Mouse (Mus musculus): Measurements from ENCODE around the gene Ythdc1.
"Not testable (repeated sequence)": the region's sequence is repeated elsewhere in the genome, so short reads cannot be mapped to it uniquely, and the experiment has no call there.

Ythdc1 gene

DNA sequence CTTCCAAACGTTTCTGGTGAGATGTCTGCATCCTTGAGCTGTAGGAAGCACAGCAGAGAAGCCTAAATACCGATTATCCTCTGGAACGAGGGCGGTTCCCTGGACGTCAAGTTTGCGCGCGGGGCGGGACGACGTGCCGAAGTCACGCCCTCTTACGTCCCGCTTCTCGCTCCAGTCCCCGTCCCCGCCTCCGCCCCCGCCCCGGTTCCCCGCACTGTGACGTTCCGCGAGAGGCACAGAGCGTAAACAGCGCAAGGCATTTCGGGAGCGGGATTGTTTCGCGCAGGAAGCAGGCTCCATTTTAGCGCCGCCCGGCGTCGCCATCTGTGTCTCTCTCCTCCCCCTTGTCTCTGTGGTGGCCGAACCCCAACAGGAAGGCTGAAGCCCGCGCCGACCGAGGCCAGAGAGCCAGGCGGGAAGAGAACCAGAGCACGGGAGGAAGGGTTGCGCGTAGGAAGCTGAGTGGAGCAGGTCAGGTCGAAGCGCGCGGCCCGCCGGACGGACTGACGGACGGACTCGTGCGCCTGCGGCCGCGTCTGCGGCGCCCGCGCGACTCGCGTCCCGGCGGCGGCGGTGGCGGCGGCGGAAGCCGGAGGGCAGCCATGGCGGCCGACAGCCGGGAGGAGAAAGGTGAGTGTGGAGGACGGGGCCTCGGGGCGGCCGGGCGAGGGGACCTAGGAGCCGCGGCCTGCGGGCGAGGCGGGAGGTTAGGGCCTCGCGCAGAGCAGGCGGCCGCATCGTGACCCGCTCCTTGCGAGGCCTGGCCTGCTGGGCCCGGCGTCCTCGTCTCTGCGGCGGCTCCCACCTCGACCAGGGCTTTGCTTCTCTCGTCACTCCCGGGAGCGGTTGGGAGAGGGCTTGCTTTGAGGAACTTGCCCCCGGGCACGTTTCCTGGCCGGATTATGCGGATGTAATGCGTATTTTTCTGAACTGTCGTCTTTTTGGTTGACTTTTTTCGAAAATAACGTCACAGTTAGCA is at the start of gene Ythdc1:
Gene Ythdc1 (plus strand): TSS at position 260 of the 979 bp plus-strand sequence.
- DNase-seq, result peak; percentile 94

GRCm38 (mm10) chr5:86769015-86769658 is 34.9 kb upstream of the Ythdc1 start:
- DNase-seq, result no peak

- DNase-seq, result no peak
Observed at GRCm38 (mm10) chr5:86771010-86771409, 33.0 kb upstream of the Ythdc1 start.

GRCm38 (mm10) chr5:86776941-86777340 is 27.1 kb upstream of the Ythdc1 start:
- no peak for DNase-seq

- no peak for DNase-seq
Observed at GRCm38 (mm10) chr5:86778471-86778870, 25.6 kb upstream of the Ythdc1 start.

- no peak for DNase-seq
Observed at GRCm38 (mm10) chr5:86783059-86783458, 21.0 kb upstream of the Ythdc1 start.

- DNase-seq, result no peak
Observed at GRCm38 (mm10) chr5:86784205-86784604, 19.8 kb upstream of the Ythdc1 start.

DNA sequence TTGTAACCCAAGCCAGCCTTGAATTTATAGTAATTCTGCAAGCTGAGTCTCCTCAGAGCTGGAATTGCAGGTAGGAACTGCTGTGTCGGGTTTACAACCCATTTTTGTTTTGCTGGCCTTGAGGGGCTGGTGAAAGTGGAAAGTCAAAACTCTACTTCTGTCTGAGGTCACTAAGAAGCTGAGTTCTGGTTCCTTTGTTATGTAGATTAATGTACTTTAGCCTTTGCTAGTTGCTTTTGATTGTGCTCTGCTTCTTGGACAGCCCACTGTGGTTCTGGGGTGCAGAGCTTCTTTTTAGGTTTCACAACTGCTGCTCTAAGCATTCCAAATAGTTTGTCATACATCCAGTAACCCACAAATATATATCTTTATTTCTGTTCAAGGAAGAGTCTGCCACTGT is 17.2 kb upstream of the Ythdc1 start:
- no peak for DNase-seq

- DNase-seq, result no peak
Observed at GRCm38 (mm10) chr5:86789954-86790353, 14.1 kb upstream of the Ythdc1 start.

GRCm38 (mm10) chr5:86792249-86792648 is 11.8 kb upstream of the Ythdc1 start:
- no peak for DNase-seq

DNA sequence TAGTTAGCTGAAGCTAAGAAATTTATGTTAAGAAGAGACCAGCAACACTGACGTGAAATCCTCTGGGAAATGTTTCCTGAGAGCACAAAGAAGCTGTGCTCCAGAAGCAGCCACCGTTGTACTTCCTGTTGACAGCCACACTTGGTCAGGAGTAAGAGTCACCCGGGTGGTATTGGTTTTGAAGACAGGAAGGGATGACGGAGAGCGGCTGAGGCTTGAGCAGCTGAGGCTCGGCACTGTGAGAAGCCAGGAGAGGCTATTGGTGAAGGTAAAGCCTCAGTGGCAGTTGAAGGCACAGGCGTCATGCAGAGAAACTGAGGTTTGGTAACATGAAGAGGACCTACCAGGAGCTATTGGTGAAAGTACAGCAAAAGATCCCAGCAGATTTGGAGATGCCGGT is 11.2 kb upstream of the Ythdc1 start:
- no peak for DNase-seq

DNA sequence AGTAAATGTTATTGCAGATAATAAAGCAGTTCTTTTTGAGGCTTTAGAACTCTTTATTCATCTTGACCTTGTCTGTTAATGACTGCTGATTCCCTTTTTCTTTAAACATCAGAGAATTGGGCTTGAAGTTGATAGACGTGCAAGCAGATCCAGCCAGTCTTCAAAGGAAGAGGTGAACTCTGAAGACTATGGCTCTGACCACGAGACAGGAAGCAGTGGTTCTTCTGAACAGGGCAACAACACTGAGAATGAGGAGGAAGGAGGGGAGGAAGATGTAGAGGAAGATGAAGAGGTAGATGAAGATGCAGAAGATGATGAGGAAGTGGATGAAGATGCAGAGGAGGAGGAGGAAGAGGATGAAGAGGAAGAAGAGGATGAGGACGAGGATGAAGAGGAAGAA is 12.8 kb downstream of the Ythdc1 start:
- no peak for DNase-seq

DNA sequence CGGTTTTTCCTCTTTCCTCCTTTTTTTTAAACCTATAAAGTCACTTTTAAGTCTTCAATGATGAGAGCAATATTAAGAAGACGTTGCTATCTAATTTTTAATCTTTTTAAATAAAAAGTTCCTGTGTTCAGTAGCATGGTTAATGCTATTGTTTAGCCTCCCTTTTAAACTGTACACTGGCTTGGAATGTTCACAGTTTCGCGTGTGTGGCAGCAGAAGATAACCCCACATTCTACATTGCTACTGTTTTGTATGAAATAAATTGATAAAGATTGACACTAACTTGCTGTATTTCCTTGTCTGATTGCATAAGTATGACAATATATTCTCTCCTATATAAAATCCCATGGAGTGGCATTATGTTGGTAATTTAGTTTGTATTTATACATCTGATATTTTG is 32.4 kb downstream of the Ythdc1 start:
- DNase-seq, result not testable (repeated sequence)

DNA sequence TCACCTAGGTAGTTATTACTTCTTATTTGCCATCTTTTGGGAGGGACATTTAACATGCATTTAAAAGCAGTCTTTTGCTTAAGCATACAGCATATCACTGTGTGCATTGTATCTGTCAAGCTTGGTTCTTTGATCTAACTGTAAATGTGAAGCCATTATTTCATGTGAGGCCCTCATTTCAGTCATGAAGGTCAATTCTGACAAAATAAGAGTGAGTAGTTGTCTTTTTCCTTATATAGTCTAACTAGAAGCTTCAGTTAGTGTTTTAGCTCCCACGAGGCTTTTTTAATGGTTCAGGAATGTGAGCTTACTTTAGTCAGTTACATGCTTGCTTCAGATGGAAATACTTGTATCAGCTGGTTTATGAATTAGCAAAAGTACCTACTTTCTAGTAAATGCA is 34.1 kb downstream of the Ythdc1 start:
- no peak for DNase-seq

GRCm38 (mm10) chr5:86839472-86839871 is 35.5 kb downstream of the Ythdc1 start:
- no peak for DNase-seq

GRCm38 (mm10) chr5:86840207-86840606 is 36.2 kb downstream of the Ythdc1 start:
- DNase-seq, result no peak

- DNase-seq, result not testable (repeated sequence)
Observed at GRCm38 (mm10) chr5:86841261-86841660, 37.2 kb downstream of the Ythdc1 start.

- DNase-seq, result no peak
Observed at GRCm38 (mm10) chr5:86850104-86850503, 46.1 kb downstream of the Ythdc1 start.

DNA sequence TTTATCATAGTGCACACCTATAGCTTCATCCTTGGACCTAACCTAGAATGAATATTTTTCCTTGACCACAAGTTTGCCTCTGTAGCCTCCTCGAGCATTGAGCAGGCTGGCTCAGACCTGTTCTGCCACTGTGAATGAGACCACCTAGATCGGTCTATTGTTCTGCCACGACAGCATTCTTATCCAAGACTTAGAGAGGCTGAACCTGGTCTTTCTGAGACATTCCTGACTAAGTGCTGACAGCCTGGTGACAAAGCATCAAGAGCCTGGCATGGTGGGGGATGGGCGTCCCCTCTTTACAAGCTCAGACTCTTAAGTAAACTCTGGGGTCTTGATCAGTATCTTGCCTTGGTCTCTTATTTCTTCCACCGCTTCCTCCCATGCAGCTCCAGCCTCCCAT is 47.6 kb downstream of the Ythdc1 start:
- DNase-seq, result no peak

DNA sequence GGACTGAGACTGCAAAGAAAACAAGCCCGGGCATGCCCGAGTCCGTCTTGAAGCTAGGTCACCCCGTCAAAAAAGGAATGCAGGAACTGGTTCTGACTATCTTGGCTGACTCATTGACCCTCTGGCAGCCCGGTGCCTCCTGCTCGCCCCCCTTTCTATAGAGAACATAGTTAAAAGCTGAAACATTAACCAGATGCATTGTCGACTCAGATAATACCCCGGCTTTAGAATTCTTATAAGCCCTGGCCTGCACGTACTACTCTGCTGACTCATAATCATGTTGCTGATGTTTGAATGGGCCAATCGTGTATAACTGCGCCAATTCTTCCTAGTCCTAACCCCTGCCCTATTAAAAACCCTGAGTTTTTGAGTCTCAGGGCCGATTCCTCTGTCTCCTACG is 52.5 kb downstream of the Ythdc1 start:
- not testable (repeated sequence) for DNase-seq

DNA sequence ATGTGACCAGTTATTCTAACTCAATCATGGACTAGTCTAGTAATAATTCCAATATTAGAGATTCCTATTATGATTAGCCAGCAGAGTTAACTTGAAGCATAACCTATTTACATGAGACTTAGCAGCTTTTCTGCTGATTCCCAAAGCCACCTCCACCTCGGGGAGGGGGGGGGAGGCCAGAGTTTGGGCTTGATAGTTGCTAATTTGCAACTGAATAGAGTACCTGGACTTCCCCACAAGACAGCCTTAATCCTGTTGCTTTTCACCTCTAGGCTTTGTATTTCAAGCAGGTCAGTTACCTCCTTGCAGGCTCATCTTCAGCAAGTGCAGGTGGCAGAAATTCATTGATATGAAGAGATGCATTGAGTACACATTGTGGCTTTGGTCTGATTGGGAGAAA is 53.7 kb downstream of the Ythdc1 start:
- DNase-seq, result no peak

- DNase-seq, result no peak
Observed at GRCm38 (mm10) chr5:86858336-86858735, 54.3 kb downstream of the Ythdc1 start.

- DNase-seq, result no peak
Observed at GRCm38 (mm10) chr5:86871877-86872276, 67.9 kb downstream of the Ythdc1 start.
